Mouse (Mus musculus): ENCODE measurements around the gene Ky.

GRCm38 (mm10) chr9:102577480-102577879, 71.9 kb downstream of the Ky start:
- TF ChIP-seq CTCF (IDR thresholded peaks at IDR 0.05) (no peak), EP300 (IDR thresholded peaks at IDR 0.05) (no peak)
